Mouse (Mus musculus): ENCODE data around the gene Ackr2.

GRCm38 (mm10) chr9:121923443-121923842 is 25.3 kb downstream of the Ackr2 start:
- TF ChIP-seq CTCF (conservative IDR thresholded peaks at IDR 0.05; ENCODE audit: insufficient read depth, insufficient read length, low read depth, low read length) = no peak
- no peak for TF ChIP-seq POLR2A (IDR thresholded peaks at IDR 0.05; ENCODE audit: low read depth, low read length)

Measured in kidney, adult 2 months (tissue).